Mouse (Mus musculus) liver, adult 2 months (tissue): ENCODE results near the gene Ubd.

Source experiments
- CTCF ChIP-seq: fragments of 200-500 bp; IDR thresholded peaks from 2 replicates; pipeline ENCODE4 v1.5.1; 2011; ENCODE audit warnings: low read depth, low read length, control low read depth
- POLR2A ChIP-seq: fragments of 200-500 bp; IDR thresholded peaks from 2 replicates; pipeline ENCODE4 v1.6.1; 2011; ENCODE audit warnings: low read length, control low read depth; ENCODE audit not compliant: insufficient read depth; ENCODE audit errors: extremely low read depth

- TF ChIP-seq POLR2A, result no peak
- TF ChIP-seq CTCF, result no peak
These were observed 660 bp upstream of the Ubd start for GRCm38 (mm10) chr17:37193032-37193431.
